Mouse (Mus musculus) intestine, embryonic 16.5 days (tissue): ENCODE results near the gene Fam107b. TPM values are rescaled to one million over a fixed set of nuclear protein-coding genes. Genes with fewer than 3 reads are reported as not detected.
"Not testable (repeated sequence)": the region's sequence is repeated elsewhere in the genome, so short reads cannot be mapped to it uniquely, and the experiment has no call there.

Experiments
- ATAC-seq: fragments of 200-750 bp; cut with Nextera tagmentation; 2 replicates; pipeline ENCODE4 v1.8.0; 2017; ENCODE audit warnings: moderate TSS enrichment, moderate library complexity
- H3K27ac ChIP-seq: fragments of 300-500 bp; sonication (generic); 2 replicates; pipeline ENCODE4 v1.5.1; 2014; ENCODE audit warnings: mild to moderate bottlenecking, low read length
- H3K27me3 ChIP-seq: fragments of 300-500 bp; sonication (generic); replicated peaks from 2 replicates; pipeline ENCODE4 v1.6.1; 2014; ENCODE audit warnings: low read length, control low read depth, mixed read lengths; ENCODE audit not compliant: control insufficient read depth, insufficient read depth
- H3K36me3 ChIP-seq: fragments of 300-500 bp; sonication (generic); 2 replicates; pipeline ENCODE4 v1.6.1; 2014; ENCODE audit warnings: low read length, control low read depth; ENCODE audit not compliant: control insufficient read depth, insufficient read depth
- H3K4me1 ChIP-seq: fragments of 300-500 bp; sonication (generic); 2 replicates; pipeline ENCODE4 v1.6.1; 2014; ENCODE audit warnings: low read length, control low read depth, mixed read lengths; ENCODE audit not compliant: control insufficient read depth, insufficient read depth
- H3K4me2 ChIP-seq: fragments of 300-500 bp; sonication (generic); 2 replicates; pipeline ENCODE4 v1.6.1; 2014; ENCODE audit warnings: low read depth, low read length, control low read depth
- H3K4me3 ChIP-seq: fragments of 300-500 bp; sonication (generic); 2 replicates; pipeline ENCODE4 v1.5.1; 2014; ENCODE audit warnings: mild to moderate bottlenecking, low read length
- H3K9ac ChIP-seq: fragments of 300-500 bp; sonication (generic); 2 replicates; pipeline ENCODE4 v1.6.1; 2014; ENCODE audit warnings: low read depth, low read length
- H3K9me3 ChIP-seq: fragments of 300-500 bp; sonication (generic); 2 replicates; pipeline ENCODE4 v1.6.1; 2016; ENCODE audit warnings: low read length, control low read depth; ENCODE audit not compliant: control insufficient read depth
- WGBS: fragments of 180-500 bp; shearing (Covaris S2); extraction: QIAGEN DNeasy Blood & Tissue Kit; methylation state at CpG from one replicate; pipeline ENCODE4 v1.1.7; 2014; 5-methylcytosine and 5-hydroxymethylcytosine counted together
- polyA plus RNA-seq: library from polyadenylated mRNA; unstranded; fragments of >200 nt; fragmentation: Nextera tagmentation; extraction: Ambion mirVana; gene quantifications from 2 replicates; pipeline ENCODE4 v1.2.1, GENCODE M21; 2015

Fam107b gene
- polyA plus RNA-seq, 1 experiment from 2014 or later: 36.8 TPM

- Histone ChIP-seq H3K9me3 (no peaks in the 10 kb centered on the region), H3K4me1 (peaks cover 10% of the 10 kb centered on the region; the same call in 1 of the 2 replicates), H3K4me3 (no peak overlapping the region), H3K36me3 (no peaks in the 10 kb centered on the region), H3K27ac (no peak overlapping the region), H3K9ac (no peak overlapping the region), H3K4me2 (no peak overlapping the region), H3K27me3 (no peaks in the 10 kb centered on the region)
- 71% methylated on average over 7 of the region's 7 CpGs for WGBS
- ATAC-seq: no peak
Observed at GRCm38 (mm10) chr2:3702640-3703190, 132.4 kb downstream of the Fam107b start.

GRCm38 (mm10) chr2:3703806-3704205, 133.5 kb downstream of the Fam107b start:
- ATAC-seq: 0 out of 2 replicates have a peak, but pooled peaks have one; percentile 15
- Histone ChIP-seq H3K9me3 (no peaks in the 10 kb centered on the region), H3K4me1 (peaks cover 10% of the 10 kb centered on the region; the same call in 1 of the 2 replicates), H3K27ac (no peak overlapping the region), H3K27me3 (no peaks in the 10 kb centered on the region), H3K4me2 (no peak overlapping the region), H3K9ac (no peak overlapping the region), H3K4me3 (no peak overlapping the region), H3K36me3 (no peaks in the 10 kb centered on the region)
- WGBS: 72% methylated on average over 2 of the region's 2 CpGs

GRCm38 (mm10) chr2:3704311-3705162, 134.2 kb downstream of the Fam107b start:
- no peak overlapping the region for H3K4me3 ChIP-seq
- peak overlapping the region; percentile 47; the same call in 1 of the 2 replicates for H3K27ac ChIP-seq
- peak; percentile 66 for ATAC-seq

GRCm38 (mm10) chr2:3705283-3705682, 135.0 kb downstream of the Fam107b start:
- H3K4me3 ChIP-seq, H3K36me3 ChIP-seq, H3K27ac ChIP-seq, H3K4me1 ChIP-seq, ATAC-seq, H3K27me3 ChIP-seq, H3K4me2 ChIP-seq, H3K9me3 ChIP-seq, H3K9ac ChIP-seq: not testable (repeated sequence)
- 47% methylated on average over 3 of the region's 3 CpGs for WGBS

More at GRCm38 (mm10) chr2:3704311-3705162, 134.2 kb downstream of the Fam107b start:
- WGBS: 52% methylated on average over 9 of the region's 9 CpGs
- Histone ChIP-seq H3K9ac (no peak overlapping the region), H3K27me3 (no peaks in the 10 kb centered on the region), H3K4me2 (no peak overlapping the region), H3K4me1 (peaks cover 10% of the 10 kb centered on the region; the same call in 1 of the 2 replicates), H3K36me3 (no peaks in the 10 kb centered on the region), H3K9me3 (no peaks in the 10 kb centered on the region)

GRCm38 (mm10) chr2:3707236-3707635, 136.9 kb downstream of the Fam107b start:
- no peaks in the 10 kb centered on the region for H3K36me3 ChIP-seq
- peaks cover 11% of the 10 kb centered on the region; the same call in 1 of the 2 replicates for H3K4me1 ChIP-seq
- no peak for ATAC-seq
- 82% methylated on average over 1 of the region's 1 CpGs for WGBS
- no peaks in the 10 kb centered on the region for H3K9me3 ChIP-seq
- H3K27ac ChIP-seq: no peak overlapping the region
- no peak overlapping the region for H3K4me3 ChIP-seq
- H3K9ac ChIP-seq: no peak overlapping the region
- no peaks in the 10 kb centered on the region for H3K27me3 ChIP-seq
- no peak overlapping the region for H3K4me2 ChIP-seq

- no peak overlapping the region for H3K9ac ChIP-seq
- no peaks in the 10 kb centered on the region for H3K27me3 ChIP-seq
- H3K4me1 ChIP-seq: peaks cover 19% of the 10 kb centered on the region
- no peak for ATAC-seq
- WGBS: 88% methylated on average over 4 of the region's 4 CpGs
- no peak overlapping the region for H3K27ac ChIP-seq
- H3K4me3 ChIP-seq: no peak overlapping the region
- no peaks in the 10 kb centered on the region for H3K9me3 ChIP-seq
- no peaks in the 10 kb centered on the region for H3K36me3 ChIP-seq
- no peak overlapping the region for H3K4me2 ChIP-seq
Observed at GRCm38 (mm10) chr2:3708621-3709020, 138.3 kb downstream of the Fam107b start.

- no peak overlapping the region for H3K9ac ChIP-seq
- ATAC-seq: no peak
- WGBS: 86% methylated on average over 2 of the region's 2 CpGs
- no peaks in the 10 kb centered on the region for H3K27me3 ChIP-seq
- no peak overlapping the region for H3K4me2 ChIP-seq
- no peak overlapping the region for H3K4me3 ChIP-seq
- H3K9me3 ChIP-seq: no peaks in the 10 kb centered on the region
- H3K27ac ChIP-seq: no peak overlapping the region
- no peaks in the 10 kb centered on the region for H3K36me3 ChIP-seq
- peaks cover 16% of the 10 kb centered on the region for H3K4me1 ChIP-seq
Observed at GRCm38 (mm10) chr2:3709882-3710281, 139.6 kb downstream of the Fam107b start.

GRCm38 (mm10) chr2:3710521-3710920, 140.2 kb downstream of the Fam107b start:
- ATAC-seq: no peak
- H3K36me3 ChIP-seq: no peaks in the 10 kb centered on the region
- H3K27ac ChIP-seq: no peak overlapping the region
- H3K4me1 ChIP-seq: peaks cover 14% of the 10 kb centered on the region
- no peaks in the 10 kb centered on the region for H3K27me3 ChIP-seq
- WGBS: 91% methylated on average over 3 of the region's 3 CpGs
- no peak overlapping the region for H3K4me3 ChIP-seq
- no peak overlapping the region for H3K9ac ChIP-seq
- H3K9me3 ChIP-seq: no peaks in the 10 kb centered on the region
- H3K4me2 ChIP-seq: no peak overlapping the region

- peak overlapping the region; percentile 11; the same call in 1 of the 2 replicates for H3K4me2 ChIP-seq
- H3K9me3 ChIP-seq: no peaks in the 10 kb centered on the region
- H3K36me3 ChIP-seq: no peaks in the 10 kb centered on the region
- peak overlapping the region; percentile 52 for H3K27ac ChIP-seq
- ATAC-seq: peak; percentile 32; the same call in 1 of the 2 replicates
- H3K27me3 ChIP-seq: no peaks in the 10 kb centered on the region
- 0 out of 2 replicates have a peak overlapping the region, but pooled peaks have one; percentile 66 for H3K4me3 ChIP-seq
- H3K4me1 ChIP-seq: peaks cover 26% of the 10 kb centered on the region
- 51% methylated on average over 3 of the region's 3 CpGs for WGBS
- H3K9ac ChIP-seq: peak overlapping the region; percentile 27; the same call in 1 of the 2 replicates
Observed at GRCm38 (mm10) chr2:3712369-3713042, 142.2 kb downstream of the Fam107b start.
